Mouse (Mus musculus) thymus, adult 2 months (tissue): Measurements from ENCODE around the gene Gls.

Experiments
- CTCF ChIP-seq: fragments of 200-500 bp; IDR thresholded peaks from 2 replicates; pipeline ENCODE4 v1.5.1; 2012; ENCODE audit warnings: mild to moderate bottlenecking, control low read depth, low read length, moderate library complexity, borderline replicate concordance; ENCODE audit not compliant: control insufficient read depth, poor library complexity, insufficient read depth; ENCODE audit errors: extremely low read depth
- POLR2A ChIP-seq: fragments of 200-500 bp; IDR thresholded peaks from 2 replicates; pipeline ENCODE4 v1.6.1; 2012; ENCODE audit warnings: mild to moderate bottlenecking, low read length, control low read depth, moderate library complexity; ENCODE audit not compliant: control insufficient read depth, poor library complexity, insufficient read depth; ENCODE audit errors: extremely low read depth

- TF ChIP-seq CTCF (no peak), POLR2A (no peak)
These were observed 115.3 kb downstream of the Gls start for GRCm38 (mm10) chr1:52117777-52118176.
